Mouse (Mus musculus): ENCODE data around the gene Jmjd1c.

DNA sequence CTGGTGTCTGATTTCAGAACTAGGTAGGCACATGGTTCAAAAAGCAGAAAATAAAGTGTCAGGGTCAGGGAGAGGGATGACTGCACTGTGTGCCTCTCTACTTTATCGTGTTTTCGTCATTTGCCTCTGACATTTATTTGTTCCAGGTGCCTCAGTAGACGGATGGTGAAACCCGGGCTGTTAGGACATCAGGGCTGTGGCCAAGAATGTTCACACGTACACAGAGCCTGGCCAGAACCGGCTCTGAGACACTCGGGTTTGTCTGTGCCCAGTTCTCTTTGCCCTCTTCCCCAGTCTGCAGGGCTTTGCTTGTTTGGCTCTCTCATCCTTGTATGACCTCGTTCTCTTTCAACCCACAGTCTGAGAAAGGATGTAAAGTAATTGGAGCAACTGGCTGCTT is 195.2 kb downstream of the Jmjd1c start:
- TF ChIP-seq CTCF (IDR thresholded peaks at IDR 0.05) = no peak
- peak; percentile 68 for TF ChIP-seq EP300 (IDR thresholded peaks at IDR 0.05; ENCODE audit: insufficient read depth, low read depth, low read length)

Measured in heart, adult 2 months (tissue).